Mouse (Mus musculus) ovary, postnatal 14 days (tissue): ENCODE results near the gene Ccl19.
"Not testable (repeated sequence)": the region's sequence is repeated elsewhere in the genome, so short reads cannot be mapped to it uniquely, and the experiment has no call there.

Experiments
- DNase-seq: peaks from one replicate; pipeline ENCODE4 v3.0.0; 2022; ENCODE audit warnings: low spot score

Gene Ccl19

GRCm38 (mm10) chr4:42756477-42756876 lies at the start of gene Ccl19:
Ccl19 (minus strand) TSS chr4:42756577.
- not testable (repeated sequence) for DNase-seq

- not testable (repeated sequence) for DNase-seq
Measured at GRCm38 (mm10) chr4:42773893-42774292, 17.5 kb upstream of the Ccl19 start, which contains the start of gene Ccl21a. Ccl21a (minus strand) TSS chr4:42773993.

- not testable (repeated sequence) for DNase-seq
Measured at GRCm38 (mm10) chr4:42735245-42735644, 21.1 kb downstream of the Ccl19 start, which contains the start of gene 4930578G10Rik. 4930578G10Rik (plus strand) TSS chr4:42735545.
